Mouse (Mus musculus) limb, embryonic 15.5 days (tissue): ENCODE data around the gene Hand1. TPM values are rescaled to one million over a fixed set of nuclear protein-coding genes. Genes with fewer than 3 reads are reported as not detected.

Source experiments
- ATAC-seq: fragments of 200-750 bp; cut with Nextera tagmentation; 2 replicates; pipeline ENCODE4 v1.8.0; 2017; ENCODE audit warnings: low read depth, moderate TSS enrichment; ENCODE audit not compliant: insufficient number of reproducible peaks, low FRiP score, low TSS enrichment
- H3K27ac ChIP-seq: fragments of 300-500 bp; sonication (generic); 2 replicates; pipeline ENCODE4 v1.5.1; 2015; ENCODE audit warnings: moderate library complexity, mild to moderate bottlenecking, inconsistent platforms
- H3K27me3 ChIP-seq: fragments of 300-500 bp; sonication (generic); 2 replicates; pipeline ENCODE4 v1.6.1; 2015; ENCODE audit warnings: inconsistent platforms
- H3K36me3 ChIP-seq: fragments of 300-500 bp; sonication (generic); 2 replicates; pipeline ENCODE4 v1.6.1; 2015; ENCODE audit warnings: inconsistent platforms
- H3K4me1 ChIP-seq: fragments of 300-500 bp; sonication (generic); 2 replicates; pipeline ENCODE4 v1.6.1; 2015; ENCODE audit warnings: inconsistent platforms
- H3K4me2 ChIP-seq: fragments of 300-500 bp; sonication (generic); 2 replicates; pipeline ENCODE4 v1.6.1; 2015; ENCODE audit warnings: mild to moderate bottlenecking, inconsistent platforms
- H3K4me3 ChIP-seq: fragments of 300-500 bp; sonication (generic); 2 replicates; pipeline ENCODE4 v1.5.1; 2015; ENCODE audit warnings: mild to moderate bottlenecking, inconsistent platforms
- H3K9ac ChIP-seq: fragments of 300-500 bp; sonication (generic); 2 replicates; pipeline ENCODE4 v1.6.1; 2015; ENCODE audit warnings: inconsistent platforms
- H3K9me3 ChIP-seq: fragments of 300-500 bp; sonication (generic); 2 replicates; pipeline ENCODE4 v1.6.1; 2016; ENCODE audit warnings: inconsistent platforms
- WGBS: fragments of 180-500 bp; shearing (Covaris S2); methylation state at CpG from one replicate; pipeline ENCODE4 v1.1.7; 2015; 5-methylcytosine and 5-hydroxymethylcytosine counted together
- polyA plus RNA-seq: library from polyadenylated mRNA; unstranded; fragments of >200 nt; fragmentation: Nextera tagmentation; extraction: Ambion mirVana; gene quantifications from 2 replicates; pipeline ENCODE4 v1.2.1, GENCODE M21; 2015

Hand1 gene
- polyA plus RNA-seq, 1 experiment from 2014 or later, result 1.1 TPM

DNA sequence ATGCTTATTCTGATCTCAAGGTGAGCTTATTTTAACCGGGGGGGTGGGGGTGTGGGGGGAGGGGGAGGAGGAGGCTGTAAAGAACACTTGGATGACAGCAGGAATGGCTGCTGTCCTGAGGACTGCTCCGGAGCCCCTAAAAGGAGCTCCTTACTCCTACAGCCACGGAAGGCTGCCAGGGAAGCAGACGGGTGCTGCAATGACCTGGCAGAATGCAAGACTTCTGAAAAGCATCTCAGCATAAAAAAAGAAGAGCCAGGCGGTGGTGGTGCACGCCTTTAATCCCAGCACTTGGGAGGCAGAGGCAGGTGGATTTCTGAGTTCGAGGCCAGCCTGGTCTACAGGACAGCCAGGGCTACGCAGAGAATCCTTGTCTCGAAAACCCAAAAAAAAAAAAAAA lies 34.8 kb downstream of the Hand1 start:
- H3K4me1 ChIP-seq, result peaks cover 19% of the 10 kb centered on the region
- no peaks in the 10 kb centered on the region for H3K9me3 ChIP-seq
- no peak overlapping the region for H3K4me3 ChIP-seq
- ATAC-seq, result no peak
- no peaks in the 10 kb centered on the region for H3K27me3 ChIP-seq
- WGBS, result 87% methylated on average over 8 of the region's 9 CpGs
- H3K36me3 ChIP-seq, result no peaks in the 10 kb centered on the region
- no peak overlapping the region for H3K27ac ChIP-seq
- H3K9ac ChIP-seq, result no peak overlapping the region
- no peak overlapping the region for H3K4me2 ChIP-seq

DNA sequence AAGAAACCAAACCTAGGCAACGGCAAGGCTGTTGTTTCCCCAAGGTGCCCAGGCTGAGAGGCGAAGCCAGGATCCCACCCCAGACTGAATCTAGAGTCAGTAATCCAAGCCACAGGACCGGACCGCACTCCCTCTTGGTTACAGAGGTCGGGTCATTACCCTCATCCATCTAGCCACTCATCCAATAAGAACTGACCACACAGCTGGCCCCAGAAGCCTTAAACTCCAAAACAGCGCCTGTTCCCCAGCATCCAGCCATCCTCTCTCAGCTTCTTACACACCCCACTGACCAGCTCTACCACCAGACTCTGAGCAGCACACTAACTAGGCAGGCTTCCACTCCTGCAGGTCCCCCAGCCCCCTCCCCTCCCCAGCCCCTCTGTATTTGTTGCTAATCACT lies 37.5 kb downstream of the Hand1 start:
- H3K4me3 ChIP-seq, result no peak overlapping the region
- H3K36me3 ChIP-seq, result no peaks in the 10 kb centered on the region
- H3K4me2 ChIP-seq, result no peak overlapping the region
- H3K27me3 ChIP-seq, result no peaks in the 10 kb centered on the region
- H3K4me1 ChIP-seq, result 0 out of 2 replicates have a peak, but pooled peaks cover 2% of the 10 kb centered on the region
- no peak overlapping the region for H3K27ac ChIP-seq
- ATAC-seq, result no peak
- 33% methylated on average over 6 of the region's 6 CpGs for WGBS
- H3K9me3 ChIP-seq, result no peaks in the 10 kb centered on the region
- no peak overlapping the region for H3K9ac ChIP-seq

DNA sequence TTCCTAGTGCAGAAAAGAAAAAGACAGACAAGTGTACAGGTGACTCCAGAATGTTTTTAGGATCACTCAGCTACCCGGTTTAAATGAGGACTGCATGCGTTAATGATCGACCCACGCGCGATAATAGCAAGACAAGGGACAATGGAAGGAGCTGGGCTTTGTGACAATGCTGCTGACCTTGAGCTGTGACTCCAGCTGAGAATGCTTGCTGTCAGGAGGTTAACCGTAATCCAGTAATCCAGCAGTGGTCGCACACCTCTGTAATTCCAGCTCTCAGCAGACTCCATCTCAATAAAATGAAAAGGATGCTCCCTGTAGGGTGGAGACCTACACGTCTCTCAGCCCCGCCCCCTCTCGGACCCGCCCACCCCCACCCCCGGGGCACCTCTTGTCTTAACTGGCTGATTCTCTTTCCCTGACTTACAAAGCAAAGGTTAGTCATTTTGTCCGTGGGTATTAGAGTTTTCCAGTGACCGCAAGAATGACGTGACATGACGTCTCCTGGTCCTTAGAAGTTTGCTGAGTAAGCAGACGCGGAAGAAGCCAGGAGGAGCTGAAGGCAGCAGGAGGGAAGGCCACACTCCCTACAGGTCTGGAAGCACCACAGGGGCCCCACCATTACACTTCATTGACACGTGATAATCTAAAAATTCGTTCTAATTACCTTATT lies 41.6 kb downstream of the Hand1 start:
- Histone ChIP-seq H3K36me3 (no peaks in the 10 kb centered on the region), H3K4me1 (peaks cover 10% of the 10 kb centered on the region; the same call in 1 of the 2 replicates), H3K4me3 (no peak overlapping the region), H3K9ac (no peak overlapping the region), H3K4me2 (no peak overlapping the region), H3K9me3 (no peaks in the 10 kb centered on the region), H3K27me3 (no peaks in the 10 kb centered on the region), H3K27ac (no peak overlapping the region)
- no peak for ATAC-seq
- WGBS, result 34% methylated on average over 21 of the region's 21 CpGs

DNA sequence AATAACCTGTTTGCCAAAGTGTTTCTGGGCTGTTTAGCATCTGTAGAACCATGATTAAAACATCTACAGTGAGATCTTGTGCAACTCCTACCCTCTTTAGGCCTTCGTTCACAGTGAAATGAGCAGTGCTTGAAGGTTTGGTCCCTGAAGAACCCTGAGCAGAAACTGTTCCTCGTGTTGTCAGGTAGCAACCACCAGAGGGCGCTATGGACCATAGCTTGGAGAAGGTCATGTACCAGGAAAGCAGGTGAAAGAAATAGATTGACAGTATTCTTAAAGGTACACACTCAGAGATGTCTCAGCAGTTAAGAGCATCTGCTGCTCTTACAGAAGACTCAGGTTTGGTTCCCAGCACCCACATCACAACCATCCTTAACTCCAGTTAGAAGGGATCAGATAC lies 44.7 kb downstream of the Hand1 start:
- Histone ChIP-seq H3K4me3 (no peak overlapping the region), H3K9me3 (no peaks in the 10 kb centered on the region), H3K27me3 (no peaks in the 10 kb centered on the region), H3K4me2 (no peak overlapping the region), H3K36me3 (peaks cover 20% of the 10 kb centered on the region; the same call in 1 of the 2 replicates), H3K27ac (no peak overlapping the region), H3K9ac (no peak overlapping the region), H3K4me1 (peaks cover 10% of the 10 kb centered on the region; the same call in 1 of the 2 replicates)
- WGBS, result 39% methylated on average over 3 of the region's 3 CpGs
- ATAC-seq, result no peak

DNA sequence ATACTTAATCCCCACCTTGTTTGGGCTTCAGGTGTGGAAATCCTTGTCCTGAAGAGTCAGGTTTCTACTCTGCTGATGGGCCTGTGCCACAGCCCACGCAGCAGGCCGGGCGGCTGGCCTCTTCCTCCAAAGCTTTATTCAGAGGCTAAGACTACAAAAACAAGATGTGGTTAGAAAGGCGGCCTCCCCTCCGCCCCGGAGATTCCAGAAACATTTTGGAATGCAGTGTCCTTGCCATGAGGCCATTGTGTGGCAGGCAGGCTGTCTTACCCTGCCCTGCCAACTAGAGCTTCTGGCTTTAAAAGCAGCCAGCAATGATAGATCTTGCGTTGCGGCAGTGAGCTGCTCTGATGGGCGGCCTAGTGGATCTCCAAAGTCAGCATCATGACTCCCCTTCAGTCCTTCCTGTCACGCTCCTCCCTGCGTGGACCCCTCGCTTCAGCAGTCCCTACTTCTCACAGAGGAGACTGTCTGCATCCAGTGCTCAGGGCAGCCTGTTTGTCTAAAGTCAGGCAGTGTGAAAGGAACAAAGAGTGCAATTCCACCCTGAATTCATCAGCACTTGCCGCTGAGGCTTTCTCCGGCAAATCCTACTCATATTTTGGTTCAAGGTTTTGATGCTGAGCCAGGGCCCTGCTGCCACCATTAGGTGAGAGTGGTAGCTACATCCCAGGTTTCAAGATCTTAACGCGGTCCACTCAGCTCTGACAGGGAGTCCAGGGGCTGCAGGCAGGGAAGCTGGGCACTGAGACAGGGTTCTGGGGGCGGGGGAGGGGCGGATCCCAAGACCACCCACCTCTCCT lies 45.8 kb downstream of the Hand1 start:
- no peaks in the 10 kb centered on the region for H3K9me3 ChIP-seq
- no peak overlapping the region for H3K9ac ChIP-seq
- 45% methylated on average over 18 of the region's 18 CpGs for WGBS
- peak overlapping the region; percentile 62 for H3K27ac ChIP-seq
- no peak overlapping the region for H3K4me2 ChIP-seq
- H3K4me3 ChIP-seq, result no peak overlapping the region
- peaks cover 10% of the 10 kb centered on the region; the same call in 1 of the 2 replicates for H3K4me1 ChIP-seq
- ATAC-seq, result no peak
- H3K36me3 ChIP-seq, result peaks cover 22% of the 10 kb centered on the region
- H3K27me3 ChIP-seq, result no peaks in the 10 kb centered on the region

DNA sequence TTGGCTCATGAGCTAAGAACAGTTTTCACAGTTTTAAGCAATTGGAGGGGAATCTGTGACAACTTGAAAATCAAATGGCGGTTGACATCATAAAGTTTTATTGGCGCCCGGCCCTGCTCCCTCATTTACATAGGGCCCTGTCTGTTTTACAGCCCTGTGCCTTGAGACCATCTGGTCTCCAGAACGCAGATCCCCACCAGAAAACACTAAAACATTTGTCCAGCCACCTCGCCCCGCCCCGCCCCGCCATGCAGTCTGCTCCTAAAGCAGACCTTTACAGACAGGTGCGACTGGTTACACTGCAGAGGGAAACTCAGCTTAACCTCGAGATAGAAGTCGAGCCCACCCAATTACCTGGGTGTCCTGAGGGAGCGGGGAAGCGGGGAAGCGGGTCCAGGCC lies 52.8 kb downstream of the Hand1 start:
- no peak overlapping the region for H3K9ac ChIP-seq
- no peaks in the 10 kb centered on the region for H3K9me3 ChIP-seq
- H3K27ac ChIP-seq, result no peak overlapping the region
- no peak for ATAC-seq
- H3K4me2 ChIP-seq, result no peak overlapping the region
- no peaks in the 10 kb centered on the region for H3K27me3 ChIP-seq
- no peak overlapping the region for H3K4me3 ChIP-seq
- WGBS, result 29% methylated on average over 14 of the region's 14 CpGs
- peaks cover 22% of the 10 kb centered on the region for H3K36me3 ChIP-seq
- H3K4me1 ChIP-seq, result peaks cover 15% of the 10 kb centered on the region

Other genes with a start within 250 kb of the Hand1 start
- 30.5 and 36.5 TPM in 2 replicates for gene Galnt10, start 187.4 kb downstream of the Hand1 start, polyA plus RNA-seq
- 10.5 and 13.1 TPM in 2 replicates for gene Sap30l, start 31.2 kb downstream of the Hand1 start, polyA plus RNA-seq
- 16.6 and 18.6 TPM in 2 replicates for gene Larp1, start 176.2 kb upstream of the Hand1 start, polyA plus RNA-seq